Mouse (Mus musculus) embryo, embryonic 11.5 days (tissue): Measurements from ENCODE around the gene Bche.

Experiments
- DNase-seq: peaks from one replicate; pipeline ENCODE4 v3.0.0-alpha.2; 2012; ENCODE audit warnings: low read depth, low spot score

The Bche gene

GRCm38 (mm10) chr3:73708410-73708714, at the start of gene Bche:
Gene Bche (minus strand): TSS chr3:73708415.
- DNase-seq = no peak

- no peak for DNase-seq
Observed at GRCm38 (mm10) chr3:73741998-73742397, 33.8 kb upstream of the Bche start.

DNA sequence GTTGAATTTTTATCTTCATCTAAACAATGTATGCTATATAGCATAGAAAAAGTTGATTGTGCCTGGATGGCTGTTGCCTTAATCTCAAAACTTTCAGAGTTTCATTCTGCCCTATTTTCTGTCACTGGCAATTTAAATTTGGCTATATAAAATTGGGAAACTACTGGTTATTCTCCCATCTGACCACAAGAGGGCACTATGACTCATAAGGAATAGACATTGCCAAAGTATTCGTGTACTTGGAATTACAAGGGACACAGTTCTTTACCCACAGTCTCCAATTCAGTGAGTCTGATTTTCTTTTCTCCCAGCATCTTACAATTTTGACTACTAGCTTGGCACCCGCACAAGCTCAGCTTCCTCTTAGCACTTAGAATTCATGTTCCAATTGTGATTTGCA, 23.5 kb upstream of the Bche start:
- DNase-seq = peak; percentile 40

DNA sequence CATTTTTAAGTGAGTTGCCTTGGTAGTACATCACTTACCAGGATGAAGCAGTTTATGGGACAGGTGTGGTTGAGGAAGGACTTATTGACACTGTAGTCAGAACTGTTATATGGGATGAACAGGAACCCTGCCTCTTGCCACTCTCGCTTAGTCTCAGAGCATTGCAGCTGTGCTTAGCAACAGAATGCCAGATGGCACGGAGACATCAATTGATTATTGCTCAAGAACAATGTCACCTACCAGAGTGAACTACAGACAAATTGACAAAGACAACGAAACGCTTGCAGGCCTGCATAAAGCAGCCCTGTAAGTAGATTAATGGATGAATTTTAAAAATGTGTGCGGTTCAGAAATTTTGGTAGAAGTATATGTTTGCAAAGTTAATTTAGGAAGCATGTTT, 21.3 kb upstream of the Bche start:
- no peak for DNase-seq

DNA sequence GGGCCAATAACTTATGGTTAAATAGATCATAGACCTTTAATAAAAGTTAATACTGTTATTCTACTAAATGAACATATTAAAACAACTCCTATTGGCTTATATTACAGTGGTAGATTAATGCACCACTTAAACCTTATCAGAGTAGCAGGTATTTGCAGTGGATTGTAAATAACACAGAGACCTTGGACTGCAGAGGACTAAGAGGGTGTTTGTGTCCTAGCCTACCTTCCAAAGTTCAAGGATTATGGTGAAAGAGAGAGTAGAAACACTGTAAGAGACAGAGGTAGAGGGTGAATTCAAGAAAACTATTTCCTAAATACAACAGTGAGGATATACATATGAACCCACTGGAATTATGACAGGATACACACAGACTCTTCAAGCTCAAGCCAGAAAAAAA, 17.5 kb upstream of the Bche start:
- DNase-seq = no peak

DNA sequence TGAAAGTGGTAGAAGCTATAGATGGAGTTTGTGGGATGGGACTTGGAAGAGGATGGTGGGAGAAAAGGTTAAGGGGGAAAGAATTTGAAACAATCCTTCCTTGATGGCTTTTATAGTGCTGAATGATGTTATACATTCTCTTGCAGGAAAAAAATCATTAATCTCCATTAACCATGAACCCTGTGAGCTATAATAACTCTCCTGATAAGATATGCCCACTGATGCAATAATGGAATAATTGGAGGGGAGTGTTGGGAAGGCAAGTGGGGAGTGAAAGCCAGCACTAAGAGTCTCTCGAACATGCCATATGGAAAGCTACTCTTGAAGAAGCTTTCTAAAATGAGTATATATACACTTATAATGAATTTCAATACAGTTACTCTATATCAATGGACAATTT, 16.7 kb upstream of the Bche start:
- no peak for DNase-seq

- no peak for DNase-seq
Observed at GRCm38 (mm10) chr3:73717610-73718284, 9.5 kb upstream of the Bche start.

DNA sequence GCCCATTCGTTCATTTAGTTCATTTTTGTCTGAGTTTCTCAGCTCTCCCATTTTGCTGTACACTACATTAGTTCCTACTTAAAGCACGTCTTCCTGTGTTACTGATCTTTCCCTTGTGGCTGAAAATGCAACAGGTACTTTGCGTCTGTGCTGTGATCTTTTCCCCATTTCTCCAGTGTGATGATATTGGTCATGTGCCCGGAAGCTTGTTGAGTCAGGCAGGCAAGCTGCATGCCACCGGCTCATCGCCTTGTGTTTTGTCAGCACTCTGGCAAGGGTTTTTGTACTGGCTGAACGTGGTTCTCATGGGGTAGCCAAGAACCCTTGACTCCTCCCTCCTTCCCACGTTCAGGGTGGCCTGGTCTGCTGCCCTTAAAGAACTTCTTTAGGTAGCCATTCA, 1.7 kb upstream of the Bche start:
- DNase-seq = no peak

- peak; percentile 63 for DNase-seq
Observed at GRCm38 (mm10) chr3:73707461-73708409, 480 bp downstream of the Bche start.

DNA sequence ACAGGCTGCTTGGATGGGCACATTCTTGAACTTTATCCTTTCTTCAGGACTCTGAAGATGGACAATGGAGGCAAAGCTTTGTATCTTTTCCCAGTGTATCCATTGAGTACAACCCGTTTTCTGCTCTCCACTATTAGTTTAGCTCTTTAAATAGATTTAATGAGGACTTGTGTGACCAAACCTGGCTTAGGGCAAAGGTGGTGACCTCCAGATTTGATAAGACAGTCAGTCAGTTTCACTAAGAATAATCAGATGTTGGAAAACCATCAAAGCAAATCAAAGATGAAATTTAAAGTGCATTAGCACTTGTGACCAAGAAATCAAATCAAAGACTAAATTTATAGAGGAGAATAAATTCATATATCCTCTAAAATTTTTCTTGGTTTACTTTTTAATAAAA, 1.7 kb downstream of the Bche start:
- no peak for DNase-seq

DNA sequence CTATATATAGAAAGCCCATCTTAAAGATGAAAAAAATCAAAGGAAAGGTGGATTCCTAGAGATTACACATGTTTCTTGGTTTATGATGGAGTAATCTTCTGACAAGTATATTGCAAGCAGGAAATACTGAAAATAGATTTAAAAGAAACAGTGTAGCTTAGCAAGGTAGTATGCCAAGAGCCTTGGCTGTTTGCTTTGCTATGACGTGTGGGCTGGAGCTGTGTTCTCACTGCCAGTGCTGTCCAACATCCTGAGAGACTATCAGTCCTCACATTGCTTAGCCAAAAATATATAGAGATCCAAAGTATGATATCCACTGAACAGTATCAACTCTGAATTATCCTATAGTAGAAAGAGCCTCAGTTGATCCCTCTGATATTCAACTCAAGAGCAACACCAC, 9.3 kb downstream of the Bche start:
- DNase-seq = no peak

DNA sequence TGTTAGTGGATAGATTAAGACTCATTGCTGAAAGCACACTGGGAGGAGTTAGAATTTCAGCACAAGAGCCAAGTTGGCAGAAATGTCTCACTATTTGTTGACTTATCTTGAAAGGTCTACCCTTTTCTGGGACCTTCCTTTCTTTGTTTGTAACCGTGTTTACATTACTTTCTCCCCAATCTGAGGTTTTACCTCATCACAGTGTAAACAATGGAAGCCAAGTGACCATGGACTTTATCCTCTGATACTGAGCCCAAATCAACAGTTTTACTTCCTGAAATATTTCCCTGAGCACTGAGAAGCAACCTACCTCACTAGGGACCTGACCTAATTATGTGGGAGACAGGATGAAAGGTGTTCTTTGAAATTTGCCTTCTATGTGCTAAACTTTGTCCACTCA, 34.9 kb downstream of the Bche start:
- no peak for DNase-seq

- no peak for DNase-seq
Observed at GRCm38 (mm10) chr3:73668172-73668571, 40.0 kb downstream of the Bche start.

GRCm38 (mm10) chr3:73667245-73668131, 40.7 kb downstream of the Bche start:
- no peak for DNase-seq

DNA sequence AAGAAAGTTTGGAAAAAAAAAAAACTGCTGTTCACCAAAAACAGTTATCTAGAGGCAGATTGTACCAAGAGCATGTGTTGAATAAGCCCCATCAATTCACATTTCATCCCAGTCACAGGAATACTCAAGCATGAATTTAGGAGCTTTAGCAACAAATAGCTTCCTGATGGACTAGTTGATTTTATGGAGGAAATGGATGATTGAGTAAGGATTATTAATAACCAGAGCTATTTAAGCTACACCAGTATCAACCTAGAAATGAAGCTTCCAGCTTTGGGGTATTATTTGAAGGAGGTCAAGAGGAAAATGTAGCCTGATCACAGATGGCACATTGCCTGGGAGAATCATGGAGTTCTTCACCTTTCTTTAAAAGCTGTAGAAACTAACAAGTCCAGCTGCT, 57.9 kb downstream of the Bche start:
- DNase-seq = no peak

DNA sequence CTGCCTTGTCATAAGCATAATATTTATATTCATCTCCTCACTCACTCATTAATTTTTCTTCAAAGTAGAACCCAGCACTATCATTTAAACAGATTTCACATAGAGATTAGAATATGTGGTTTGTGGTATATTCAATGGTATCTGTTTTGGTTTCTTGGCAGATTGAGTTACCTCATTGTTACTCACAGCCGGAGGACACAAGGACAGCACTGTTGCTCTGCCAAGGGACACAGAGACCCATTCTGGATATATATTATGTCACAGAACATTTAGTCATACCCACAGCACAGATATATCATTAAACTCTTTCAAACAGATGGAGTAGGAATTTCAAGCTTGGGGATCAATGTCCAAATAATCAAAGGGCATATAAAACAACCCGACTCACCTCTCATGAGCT, 61.2 kb downstream of the Bche start:
- no peak for DNase-seq

- no peak for DNase-seq
Observed at GRCm38 (mm10) chr3:73611421-73611820, 96.8 kb downstream of the Bche start.

DNA sequence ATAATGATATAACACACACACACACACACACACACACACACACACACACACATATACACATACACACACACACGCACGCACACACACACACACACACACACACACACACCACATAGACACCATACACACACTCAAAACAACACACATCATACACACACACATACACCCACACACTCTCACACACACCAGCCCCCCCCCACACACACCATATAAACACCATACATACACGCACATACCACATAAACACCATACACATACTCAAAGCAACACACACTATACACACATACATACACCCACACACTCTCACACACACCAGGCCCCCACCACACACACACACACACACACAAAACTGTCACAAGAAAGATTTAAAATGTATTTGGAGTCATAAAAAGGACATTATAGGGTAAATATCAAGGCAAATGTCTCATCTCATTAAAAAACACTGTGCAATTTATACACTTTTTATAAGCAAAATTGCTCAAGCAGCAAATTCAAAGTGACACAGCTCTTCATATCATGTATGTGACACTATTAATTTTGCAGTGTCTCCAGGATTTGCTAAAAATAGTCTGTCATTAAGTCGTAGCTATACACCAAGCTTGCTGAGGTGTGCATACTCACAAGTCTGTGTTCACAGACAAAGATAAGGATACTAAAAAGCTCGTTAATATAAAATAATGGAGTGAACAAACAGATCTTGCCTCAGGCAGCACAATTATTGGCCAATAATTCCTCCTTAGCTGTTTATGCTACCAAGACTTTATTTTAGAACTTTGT, 116.3 kb downstream of the Bche start:
- DNase-seq = no peak
